Mouse (Mus musculus): Measurements from ENCODE around the gene C1qtnf12.

Gene C1qtnf12

DNA sequence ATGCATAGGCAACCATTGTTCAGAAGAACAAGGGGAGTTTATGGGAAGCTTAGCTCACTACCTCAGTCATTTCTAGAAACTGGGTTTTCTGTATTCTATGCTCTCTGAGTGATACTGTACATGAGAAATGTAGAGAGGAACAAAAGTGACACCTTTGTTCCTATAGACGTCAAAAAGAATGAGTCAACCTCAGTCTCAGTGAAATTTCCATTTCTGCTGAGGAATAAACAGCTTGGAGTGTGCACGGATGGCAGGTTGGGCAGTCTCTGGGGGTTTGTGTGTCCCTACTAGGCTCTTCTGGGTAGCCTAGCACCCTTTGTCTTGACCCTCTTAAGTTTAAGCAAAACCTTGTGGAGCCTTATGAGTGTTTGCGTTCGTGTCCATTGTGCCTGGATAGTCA is 46.3 kb downstream of the C1qtnf12 start:
- DNase-seq: no peak

GRCm38 (mm10) chr4:156013637-156014036 is 51.5 kb downstream of the C1qtnf12 start, which contains the start of gene Tnfrsf4:
Gene Tnfrsf4 (plus strand): TSS chr4:156013843.
- DNase-seq: no peak

GRCm38 (mm10) chr4:156014436-156014835 is 52.3 kb downstream of the C1qtnf12 start:
- no peak for DNase-seq
